Mouse (Mus musculus) megakaryocyte, adult 5-6 weeks (primary cell): ENCODE measurements around the gene Dock1. TPM values are rescaled to one million over a fixed set of nuclear protein-coding genes. Genes with fewer than 3 reads are reported as not detected.

Experiments
- ATAC-seq: 2 replicates; pipeline ENCODE4 v1.8.0; 2016; ENCODE audit warnings: mild to moderate bottlenecking, inconsistent platforms; ENCODE audit not compliant: poor library complexity, severe bottlenecking
- total RNA-seq, 2 experiments: library from RNA; stranded (forward) in 1 of 2; stranded (reverse) in 1 of 2; fragments of 153-499, 151-499 nt in 1 of 2; fragments of 221-1000, 200-1000 nt in 1 of 2; gene quantifications; 2 replicates each; pipeline versions ENCODE4 v1.2.3 to v1.2.4; 2015 to 2017

Gene Dock1
- total RNA-seq, 2 experiments from 2014 or later = 19.6 to 29.0 TPM

- ATAC-seq = no peak
Measured at GRCm38 (mm10) chr7:135038930-135039329, 368.5 kb downstream of the Dock1 start.

DNA sequence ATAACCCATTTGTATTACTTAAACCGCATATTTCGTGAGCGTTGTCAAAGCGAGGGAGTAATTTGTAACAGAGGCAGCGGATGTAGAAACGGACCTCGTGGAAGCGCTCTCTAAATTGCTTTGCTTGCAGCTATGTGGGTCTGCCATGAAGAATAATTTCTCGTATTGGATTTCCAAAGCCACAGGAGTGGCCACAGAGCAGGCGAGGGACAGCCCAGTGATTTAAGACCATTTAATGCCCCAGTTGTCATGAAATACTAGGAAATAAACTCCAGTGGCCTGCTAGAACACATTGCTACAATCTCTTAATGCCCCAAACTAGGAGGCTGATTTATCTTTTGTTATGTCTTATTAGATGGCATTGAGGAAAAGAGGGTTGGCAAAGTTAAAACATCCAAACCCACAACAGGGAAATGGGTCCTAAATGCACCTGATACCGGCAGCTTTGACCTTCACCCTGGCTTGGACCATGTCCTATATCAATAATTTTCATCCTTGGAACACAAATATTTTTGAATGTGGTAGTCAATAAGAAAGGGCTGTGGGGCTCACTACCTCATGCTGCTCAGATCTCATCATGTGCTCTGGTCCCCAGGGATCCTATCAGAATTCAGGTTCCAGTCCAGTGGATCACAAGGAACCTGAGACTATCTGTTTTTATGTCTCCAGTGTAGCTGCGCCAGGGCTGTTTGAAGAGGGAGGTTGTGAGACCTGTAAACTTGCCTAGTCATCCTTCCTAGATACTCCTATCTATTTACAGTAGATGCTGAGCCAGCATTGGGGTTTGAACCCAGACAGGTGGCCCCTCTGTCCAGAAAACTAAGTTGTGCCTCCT, 373.7 kb downstream of the Dock1 start:
- no peak for ATAC-seq

DNA sequence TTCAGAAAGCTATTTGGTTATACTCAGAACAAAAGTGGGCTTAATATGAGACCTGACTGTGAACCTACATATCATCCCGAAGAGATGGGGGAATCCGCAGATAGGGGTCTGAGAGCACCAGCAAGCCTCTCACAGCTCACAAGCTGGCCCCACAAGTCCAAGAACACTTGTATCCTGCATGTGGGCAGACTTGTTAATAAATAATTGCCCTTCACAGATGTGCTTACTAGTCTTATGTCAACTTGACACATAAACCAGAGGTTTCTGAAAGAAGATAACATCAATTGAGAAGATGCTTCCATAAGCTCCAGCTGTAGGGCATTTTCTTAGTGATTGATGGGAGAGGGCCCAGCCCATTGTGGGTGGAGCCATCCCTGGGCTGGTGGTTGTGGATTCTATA, 379.0 kb downstream of the Dock1 start:
- ATAC-seq = no peak

- ATAC-seq = no peak
Measured at GRCm38 (mm10) chr7:135053186-135053715, 382.8 kb downstream of the Dock1 start.

DNA sequence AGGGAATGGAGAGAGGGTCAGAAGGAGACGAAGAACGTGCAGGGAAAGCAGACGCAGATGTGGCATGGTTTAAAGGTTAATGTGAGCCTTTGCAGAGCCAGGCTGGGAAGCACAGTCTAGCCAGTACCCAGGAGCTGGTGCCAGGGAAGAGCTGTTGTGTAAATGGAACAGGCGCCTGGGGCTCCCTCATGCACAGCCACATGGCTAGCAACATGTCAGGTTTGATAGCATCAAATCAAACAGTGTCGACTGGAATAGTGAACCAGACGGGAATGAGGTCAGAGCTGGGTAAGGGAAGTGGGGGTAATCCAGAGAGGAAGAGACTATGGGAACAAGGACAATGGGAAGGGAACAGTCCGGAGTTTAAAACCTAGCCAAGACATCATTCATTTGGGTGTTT, 384.2 kb downstream of the Dock1 start:
- ATAC-seq = no peak

GRCm38 (mm10) chr7:135059071-135059470, 388.6 kb downstream of the Dock1 start:
- no peak for ATAC-seq

DNA sequence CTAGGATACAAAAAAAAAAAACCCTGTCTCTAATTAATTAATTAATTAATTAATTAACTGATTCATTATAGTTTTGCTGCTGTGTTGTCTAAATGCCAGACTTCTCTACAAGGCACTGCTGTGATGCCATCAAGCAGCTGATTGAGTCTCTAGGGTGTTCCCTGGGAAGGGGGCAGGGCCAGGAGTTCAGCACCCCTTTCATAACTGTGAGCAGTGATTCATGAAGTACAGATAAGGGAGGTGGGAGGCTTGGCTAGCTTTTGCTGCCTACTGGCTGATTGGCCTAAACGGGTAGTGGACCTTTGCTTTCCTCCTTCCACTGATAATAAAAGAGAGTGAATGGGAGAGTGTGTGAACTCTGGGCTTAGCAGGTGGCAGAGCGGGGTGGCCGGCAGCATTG, 389.1 kb downstream of the Dock1 start:
- no peak for ATAC-seq

GRCm38 (mm10) chr7:135063886-135064285, 393.4 kb downstream of the Dock1 start:
- ATAC-seq = no peak

DNA sequence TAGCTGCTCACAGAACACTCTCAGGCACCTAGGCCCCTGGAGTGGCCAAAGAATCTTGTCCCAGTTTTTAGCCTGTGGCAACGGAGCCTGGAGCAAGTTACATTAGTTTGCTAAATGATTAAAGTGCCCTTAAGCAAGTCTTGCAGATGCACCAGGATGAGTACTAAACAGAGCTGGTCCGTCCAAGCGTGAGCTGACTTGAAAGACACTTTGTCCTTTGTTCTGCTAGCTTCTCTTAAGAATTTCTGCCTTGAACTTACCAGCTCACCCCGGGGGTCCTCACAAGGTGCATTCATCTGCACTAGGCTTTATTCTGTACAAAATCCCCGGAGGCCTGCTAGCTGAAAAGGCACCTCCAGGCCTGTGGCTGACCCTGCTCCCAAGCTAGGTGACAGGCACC, 394.8 kb downstream of the Dock1 start:
- no peak for ATAC-seq

GRCm38 (mm10) chr7:135068887-135069286, 398.4 kb downstream of the Dock1 start:
- ATAC-seq = no peak

DNA sequence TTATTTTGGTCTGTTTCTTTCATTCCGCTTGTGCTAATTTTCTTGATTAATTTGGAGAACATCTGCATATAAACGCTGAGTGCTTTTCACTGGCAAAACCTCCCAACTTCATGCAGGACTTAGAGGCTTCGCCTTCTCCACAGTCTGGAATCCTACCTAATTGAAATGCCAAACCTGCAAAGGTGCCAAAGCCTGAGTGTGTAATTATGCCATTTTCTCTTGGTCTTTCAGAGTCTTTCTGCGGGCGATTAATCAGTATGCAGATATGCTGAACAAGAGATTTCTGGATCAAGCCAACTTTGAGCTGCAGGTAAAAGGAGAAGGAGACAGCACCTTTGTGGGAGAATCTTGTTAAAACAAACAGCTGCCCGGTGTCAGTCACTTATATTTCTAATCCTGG, 406.4 kb downstream of the Dock1 start:
- ATAC-seq = no peak

DNA sequence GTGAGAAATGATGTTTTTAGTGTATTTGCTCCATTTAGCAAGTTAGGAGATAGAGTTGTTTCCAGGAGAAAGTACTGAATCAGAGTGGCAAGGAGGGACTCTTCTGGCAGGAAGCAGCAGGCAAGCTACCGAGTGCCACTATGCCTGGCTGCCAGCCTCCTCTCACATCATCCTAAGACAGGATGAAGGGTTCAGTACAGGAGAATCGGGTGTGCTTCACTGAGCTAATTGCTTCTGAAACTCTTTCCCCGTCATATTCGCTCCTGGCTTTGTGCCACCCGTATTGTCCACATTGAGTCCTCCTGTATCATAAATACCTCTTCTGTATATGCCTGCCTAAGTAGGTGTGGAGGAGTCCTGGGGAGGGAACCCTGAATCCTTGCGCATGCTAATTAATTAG, 406.9 kb downstream of the Dock1 start:
- ATAC-seq = no peak

DNA sequence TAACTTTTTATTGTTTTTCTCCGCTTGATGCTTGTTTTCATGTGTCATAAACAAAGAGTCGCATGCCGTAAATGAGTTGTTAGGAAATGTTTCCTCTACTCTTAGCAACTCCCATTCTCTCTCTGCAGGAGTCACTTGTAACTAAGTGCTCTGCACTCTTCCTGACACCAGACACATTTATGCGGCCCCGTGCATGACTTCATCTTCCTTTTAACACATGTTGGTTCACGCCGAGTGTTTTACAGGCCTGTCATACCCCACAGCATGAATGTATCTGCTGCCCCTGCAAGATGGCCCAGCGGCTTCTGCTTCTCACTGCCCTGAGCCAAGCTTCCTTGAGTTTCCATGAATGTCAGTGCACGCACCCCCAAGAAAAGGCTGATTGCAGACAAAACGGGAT, 407.4 kb downstream of the Dock1 start:
- ATAC-seq = no peak

- ATAC-seq = no peak
Measured at GRCm38 (mm10) chr7:135083421-135083820, 413.0 kb downstream of the Dock1 start.

DNA sequence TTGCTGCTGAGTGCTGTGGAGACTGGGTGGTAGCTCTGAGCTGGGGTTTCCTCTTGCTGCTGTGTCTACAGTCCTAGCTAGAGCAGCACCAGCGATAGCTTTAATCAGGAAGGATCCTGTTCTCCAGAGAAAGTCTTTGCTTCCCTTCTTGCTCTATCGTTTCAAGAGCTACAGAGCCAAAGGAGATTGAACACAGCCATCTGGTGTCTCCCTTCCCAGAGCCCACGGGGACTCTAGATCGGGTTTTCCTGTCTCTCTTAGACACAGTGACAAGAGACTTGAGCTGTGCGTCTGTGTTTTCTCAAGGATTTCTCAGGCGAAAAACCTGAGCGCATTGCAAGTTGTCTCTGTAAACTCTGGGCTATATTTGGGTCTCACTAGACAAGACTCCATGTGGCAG, 413.6 kb downstream of the Dock1 start:
- ATAC-seq = no peak

- ATAC-seq = no peak
Measured at GRCm38 (mm10) chr7:135086556-135086955, 416.1 kb downstream of the Dock1 start.

DNA sequence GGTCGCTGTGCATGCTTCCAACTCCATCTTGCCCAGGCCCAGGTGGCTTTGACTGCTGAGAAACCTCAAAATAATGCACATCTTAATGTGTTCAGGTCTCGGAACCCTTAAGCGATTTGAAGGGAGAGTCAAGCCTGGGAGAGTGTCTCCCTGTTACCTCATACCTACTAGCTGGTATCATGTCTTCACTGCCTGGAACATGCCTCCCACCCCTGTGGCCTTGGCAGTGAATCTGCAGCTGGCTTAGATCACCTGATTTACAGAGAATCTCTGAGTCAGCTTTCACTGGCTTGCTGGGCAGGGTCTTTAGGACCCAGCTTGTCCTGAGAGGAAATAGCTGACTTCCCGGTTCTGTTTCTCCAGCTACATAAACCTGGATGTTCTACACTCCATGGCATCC, 419.2 kb downstream of the Dock1 start:
- no peak for ATAC-seq

- ATAC-seq = no peak
Measured at GRCm38 (mm10) chr7:135093851-135094250, 423.4 kb downstream of the Dock1 start.

DNA sequence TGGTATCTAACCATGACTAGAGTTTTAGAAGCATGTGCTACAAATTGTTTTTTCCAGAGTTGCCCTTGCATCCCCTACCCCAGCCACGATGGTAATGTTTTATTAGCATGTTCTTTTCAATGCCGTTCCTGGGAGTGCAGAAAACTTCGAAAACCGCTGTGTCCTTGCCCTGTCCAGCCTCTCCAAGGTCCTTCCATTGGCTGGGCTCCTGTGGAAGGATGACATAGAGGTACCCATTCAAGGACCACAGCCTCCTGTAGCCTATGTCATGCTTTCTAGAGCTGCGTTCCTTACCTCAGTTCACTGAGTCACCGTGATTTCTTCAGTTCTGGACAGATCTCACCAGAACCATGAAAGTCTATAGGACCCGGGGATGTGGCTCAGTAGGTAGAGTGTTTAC, 431.5 kb downstream of the Dock1 start:
- no peak for ATAC-seq

DNA sequence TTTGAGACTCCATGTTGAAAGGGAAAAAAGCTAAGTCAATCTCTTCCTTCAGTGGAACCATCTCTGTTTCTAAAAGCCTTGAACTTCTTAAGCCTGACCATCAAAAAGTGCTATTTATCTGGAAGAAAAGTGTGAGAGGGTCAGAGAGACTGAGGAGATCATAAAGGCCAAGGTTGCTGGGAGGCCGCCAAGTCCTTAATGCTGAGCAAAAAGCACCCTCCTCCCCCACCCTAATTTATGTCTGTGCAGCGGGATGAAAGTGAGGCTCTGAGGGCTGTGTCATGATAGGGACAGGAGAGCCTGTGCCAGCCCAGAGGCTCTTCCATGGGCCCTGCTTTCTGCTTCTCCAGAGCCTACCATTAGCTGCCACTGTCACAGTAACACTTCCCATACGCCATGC, 436.1 kb downstream of the Dock1 start:
- ATAC-seq = no peak

GRCm38 (mm10) chr7:135110307-135110706, 439.9 kb downstream of the Dock1 start:
- ATAC-seq = no peak

DNA sequence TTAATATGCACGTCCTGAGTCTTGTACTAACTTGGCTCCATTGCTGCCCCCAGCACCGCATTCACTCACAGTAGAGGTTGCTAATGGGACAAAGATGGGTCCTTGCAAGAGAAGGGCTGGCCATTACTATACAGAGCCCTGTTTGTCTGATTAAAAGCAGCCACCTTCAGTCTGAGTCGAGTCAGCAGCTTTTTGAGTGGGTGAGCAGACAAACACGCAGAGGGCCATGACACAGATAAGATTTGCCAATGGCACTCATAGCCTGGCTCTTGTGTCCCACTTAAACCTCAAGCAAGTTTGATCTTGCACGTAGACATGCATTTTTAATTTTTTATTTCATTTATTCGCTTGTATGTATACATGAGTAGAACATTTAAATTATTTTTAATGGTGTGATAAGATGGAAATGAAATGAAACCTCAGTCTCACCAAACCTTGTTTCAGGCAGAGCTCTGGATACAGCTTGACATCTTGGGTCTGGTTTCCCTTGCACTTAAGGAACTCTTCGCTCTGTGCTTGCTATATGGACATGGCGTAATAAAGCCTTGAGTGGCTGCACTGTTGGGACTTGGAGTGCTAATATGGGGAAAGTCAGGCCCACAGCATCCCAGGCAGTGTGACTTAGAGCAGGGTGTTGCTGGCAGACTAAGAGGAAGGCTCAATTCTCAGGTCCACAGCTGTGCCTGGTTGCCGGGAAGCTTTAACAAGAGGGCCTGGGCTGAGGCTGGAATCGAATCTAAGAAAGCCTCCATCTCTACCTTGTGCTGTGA, 455.0 kb downstream of the Dock1 start:
- ATAC-seq = no peak
